Mouse (Mus musculus) small intestine, adult 2 months (tissue): ENCODE data around the gene Stx8.

ENCODE experiments used
- CTCF ChIP-seq: fragments of 200-500 bp; IDR thresholded peaks from 2 replicates; pipeline ENCODE4 v1.5.1; 2012; ENCODE audit warnings: low read depth, mild to moderate bottlenecking, control low read depth, inconsistent platforms, low read length, moderate library complexity, mixed read lengths; ENCODE audit not compliant: insufficient replicate concordance, insufficient read length; ENCODE audit errors: extremely low read depth
- POLR2A ChIP-seq: fragments of 200-500 bp; IDR thresholded peaks from 2 replicates; pipeline ENCODE4 v1.6.1; 2012; ENCODE audit warnings: low read depth, mild to moderate bottlenecking, control low read depth, inconsistent platforms, low read length, moderate library complexity

GRCm38 (mm10) chr11:68126071-68126470, 160.1 kb downstream of the Stx8 start:
- TF ChIP-seq POLR2A (no peak), CTCF (no peak)
